Mouse (Mus musculus) layer of hippocampus, postnatal 25 days (tissue): ENCODE measurements around the gene Zfp273. TPM values are rescaled to one million over a fixed set of nuclear protein-coding genes. Genes with fewer than 3 reads are reported as not detected.
"Not testable (repeated sequence)": the region's sequence is repeated elsewhere in the genome, so short reads cannot be mapped to it uniquely, and the experiment has no call there.

Experiments
- DNase-seq, 2 experiments: peaks; one replicate each; pipeline ENCODE4 v3.0.0; 2022; ENCODE audit warnings: mixed read lengths in 2 of 2, low spot score in 1 of 2; ENCODE audit errors: extremely low spot score in 1 of 2
- total RNA-seq, 2 experiments: library from RNA; stranded (reverse); gene quantifications; 2 replicates each; pipeline ENCODE4 v1.2.3; 2021

The Zfp273 gene
- total RNA-seq, result 1 to 10 TPM; 7.2 to 7.7 TPM

GRCm38 (mm10) chr13:67813710-67814660 is at the start of gene Zfp273:
Zfp273 (plus strand) TSS chr13:67813740.
- peak; percentile 59 to 79 for DNase-seq

DNA sequence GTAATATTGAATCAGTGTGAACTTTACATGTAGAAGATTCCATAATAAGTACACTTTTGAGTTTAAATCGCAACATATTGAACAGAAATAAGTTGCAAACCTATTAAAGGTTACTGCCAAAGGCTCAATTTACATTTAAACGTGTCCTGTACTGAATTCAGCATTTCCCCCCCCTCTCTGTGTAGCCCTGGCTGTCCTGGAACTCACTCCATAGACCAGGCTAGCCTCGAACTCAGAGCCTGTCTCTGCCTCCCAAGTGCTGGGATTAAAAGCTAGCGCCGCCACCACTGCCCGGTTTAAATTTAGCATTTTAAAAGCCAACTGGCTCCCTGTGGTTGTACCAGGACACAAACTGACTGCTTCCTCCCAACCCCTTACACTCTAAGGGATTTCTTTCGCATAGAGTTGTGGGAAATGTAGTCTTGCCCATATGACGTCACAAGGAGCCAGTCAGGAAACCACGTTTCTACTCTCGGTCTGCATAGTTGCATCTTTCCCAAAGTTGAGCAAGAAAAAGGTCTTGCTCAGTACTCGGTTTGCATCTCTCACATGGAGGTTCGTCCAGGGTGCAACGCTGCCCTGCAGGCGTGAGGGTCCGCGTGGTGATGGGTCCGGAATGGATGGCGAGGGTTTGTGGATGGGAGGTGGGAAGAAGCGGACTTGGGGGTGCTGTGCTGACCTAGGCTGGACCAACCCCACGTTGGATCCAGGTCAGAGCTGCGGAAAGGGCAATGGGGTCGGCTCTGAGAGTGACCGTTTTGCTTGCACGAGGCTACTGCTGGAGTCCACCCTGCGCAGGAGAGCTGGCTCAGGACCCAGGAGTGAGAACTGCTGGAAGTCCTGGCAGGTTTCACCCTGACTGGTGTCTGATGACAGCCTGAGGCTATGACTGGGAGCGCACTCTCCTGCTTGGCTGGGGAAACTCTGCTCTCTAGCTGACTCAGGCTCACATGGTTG is 34.0 kb upstream of the Zfp273 start, which contains the start of gene Zfp493:
Zfp493 (plus strand) TSS at position 429 of the 957 bp plus-strand sequence.
- peak; percentile 33 to 46 for DNase-seq

GRCm38 (mm10) chr13:67791921-67792455 is 21.6 kb upstream of the Zfp273 start:
- DNase-seq, result no peak

- no peak for DNase-seq
Measured at GRCm38 (mm10) chr13:67798618-67799017, 14.9 kb upstream of the Zfp273 start.

GRCm38 (mm10) chr13:67799151-67799550 is 14.4 kb upstream of the Zfp273 start:
- DNase-seq, result not testable (repeated sequence)

DNA sequence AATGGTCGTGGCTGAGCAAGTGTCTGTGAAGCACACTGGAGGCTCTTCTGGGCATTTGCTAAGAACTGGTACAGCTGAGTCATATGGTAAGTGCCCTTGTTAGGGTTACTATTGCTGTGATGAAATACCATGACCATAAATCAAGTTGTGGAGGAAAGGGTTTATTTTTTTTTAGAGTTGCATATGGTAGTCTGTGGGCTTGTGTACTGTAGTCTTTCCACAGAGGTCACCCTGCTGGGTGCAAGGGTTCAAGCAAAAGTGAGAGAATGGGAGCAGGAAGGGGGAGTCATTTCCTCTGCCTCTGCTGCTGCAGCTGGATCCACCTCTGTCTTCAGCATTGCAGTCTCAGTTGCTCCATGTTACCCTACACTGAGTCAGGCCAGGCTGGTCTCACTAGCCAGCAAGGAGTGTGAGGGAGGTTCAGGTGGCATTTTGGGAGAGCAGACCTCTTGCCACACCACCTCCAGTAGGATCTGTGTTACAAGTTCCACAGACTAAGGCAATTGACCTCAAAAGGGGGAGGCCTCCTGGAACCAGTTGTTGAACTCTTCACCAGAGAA is 1.8 kb upstream of the Zfp273 start:
- no peak for DNase-seq

GRCm38 (mm10) chr13:67812961-67813709 is 405 bp upstream of the Zfp273 start:
- DNase-seq, result no peak

- DNase-seq, result no peak
Measured at GRCm38 (mm10) chr13:67818636-67819035, 5.1 kb downstream of the Zfp273 start.

DNA sequence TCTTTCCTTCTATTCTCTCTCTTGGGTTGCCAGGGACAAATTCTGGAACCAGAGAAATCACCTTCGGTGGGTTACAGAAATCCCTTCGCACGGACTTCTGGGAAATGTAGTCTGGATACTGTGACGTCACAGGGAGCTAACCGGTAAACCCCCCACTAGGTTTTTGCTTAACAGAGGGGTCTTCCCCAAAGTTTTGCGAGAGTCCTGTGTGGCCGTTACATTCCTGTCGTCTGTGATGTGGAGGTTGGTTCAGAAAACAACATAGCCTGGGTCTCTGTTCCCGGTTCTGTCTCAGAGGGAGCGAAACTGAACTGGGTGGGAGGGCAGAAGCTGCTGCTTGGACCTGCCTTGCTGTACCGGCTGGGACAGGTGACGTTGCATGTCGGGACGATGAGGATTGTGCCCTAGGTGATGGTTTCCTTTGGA is 17.4 kb downstream of the Zfp273 start, which contains the start of gene Gm10037:
Gm10037 (plus strand) TSS at position 196 of the 426 bp plus-strand sequence.
- peak; percentile 39 to 55 for DNase-seq

GRCm38 (mm10) chr13:67833137-67833536 is 19.6 kb downstream of the Zfp273 start:
- not testable (repeated sequence) for DNase-seq

- no peak for DNase-seq
Measured at GRCm38 (mm10) chr13:67843775-67844118, 30.2 kb downstream of the Zfp273 start.

DNA sequence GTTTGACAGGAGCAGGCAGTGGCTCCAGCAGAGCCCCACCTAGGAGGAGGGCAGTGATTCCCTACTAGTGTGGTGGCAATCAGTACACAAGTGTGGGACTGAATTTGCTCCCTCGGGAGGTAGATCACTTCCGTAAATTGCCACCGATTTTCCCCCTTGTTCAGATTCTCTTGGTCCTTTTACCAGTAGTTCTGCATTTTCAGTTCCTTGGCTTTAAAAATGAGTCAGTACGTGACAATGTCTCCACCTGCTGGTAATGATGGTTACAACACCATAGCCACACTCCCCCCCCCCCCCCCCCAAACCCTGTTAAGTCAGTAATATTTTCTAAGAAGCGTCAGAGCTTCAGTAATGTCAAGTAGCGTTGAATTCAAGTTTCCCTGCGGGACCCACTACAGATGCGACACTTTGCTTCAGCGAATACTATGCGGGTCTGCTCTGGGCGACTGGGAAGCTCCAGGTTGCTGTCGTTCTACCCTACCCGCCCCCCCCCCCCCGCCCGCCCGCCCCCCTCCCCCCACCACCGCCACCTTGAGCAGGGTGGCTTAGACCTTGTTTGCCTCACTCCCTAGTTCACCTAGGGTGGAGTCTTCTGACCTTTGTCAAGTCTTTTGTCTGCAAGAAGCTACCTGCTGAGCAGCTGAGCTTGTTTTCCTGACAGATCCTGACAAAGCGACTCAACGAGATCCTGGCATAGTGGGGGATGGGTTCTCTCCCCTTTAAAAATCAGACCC is 30.7 kb downstream of the Zfp273 start:
- DNase-seq, result peak; percentile 37 to 59

- peak in 1 of 2 experiments; percentile 11 for DNase-seq
Measured at GRCm38 (mm10) chr13:67844853-67845194, 31.3 kb downstream of the Zfp273 start.

DNA sequence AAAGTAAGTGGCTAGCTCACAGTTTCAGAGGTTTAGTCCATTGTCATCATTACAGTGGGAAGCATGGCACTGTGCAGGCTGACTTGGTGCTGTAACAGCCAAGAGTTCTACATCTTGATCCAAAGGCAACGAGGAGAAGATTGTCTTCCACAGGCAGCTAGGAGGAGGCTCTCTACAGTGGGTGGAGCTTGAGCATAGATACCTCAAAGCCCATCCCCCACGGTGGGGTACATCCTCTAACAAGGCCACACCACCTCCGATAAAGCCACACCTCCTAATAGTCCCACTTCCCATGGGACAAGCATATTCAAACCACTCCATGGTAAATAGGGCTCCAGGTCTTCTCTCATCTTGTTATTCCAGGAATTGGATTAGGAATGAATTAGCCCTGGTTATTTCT is 36.8 kb downstream of the Zfp273 start:
- DNase-seq, result no peak

- DNase-seq, result no peak
Measured at GRCm38 (mm10) chr13:67853130-67853529, 39.6 kb downstream of the Zfp273 start.

DNA sequence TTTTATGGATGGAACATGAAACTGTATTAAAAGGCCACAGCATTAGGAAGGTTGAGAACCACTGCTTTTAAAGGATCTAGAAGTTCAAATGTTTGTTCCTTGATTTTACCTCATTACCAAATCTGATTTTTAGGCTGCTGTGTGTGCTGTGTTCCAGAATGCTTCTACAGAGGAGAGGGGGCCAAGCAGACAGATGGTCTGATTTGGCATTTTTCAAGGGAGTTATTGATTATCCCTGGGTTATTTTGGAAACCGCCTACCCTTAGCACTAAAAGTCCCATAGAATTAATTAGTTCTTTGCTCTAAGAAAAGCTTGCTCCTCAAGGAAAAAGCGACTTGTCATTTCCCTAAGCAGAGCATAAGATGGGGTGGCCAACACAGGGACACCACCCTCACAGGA is 40.4 kb downstream of the Zfp273 start:
- DNase-seq, result no peak

- DNase-seq, result no peak
Measured at GRCm38 (mm10) chr13:67857317-67857716, 43.8 kb downstream of the Zfp273 start.

- no peak for DNase-seq
Measured at GRCm38 (mm10) chr13:67862508-67862907, 49.0 kb downstream of the Zfp273 start.

- DNase-seq, result no peak
Measured at GRCm38 (mm10) chr13:67863026-67863425, 49.5 kb downstream of the Zfp273 start, which contains the start of gene BC048507. BC048507 (plus strand) TSS chr13:67863326.
